Mouse (Mus musculus): ENCODE measurements around the gene Arpc5l.

- TF ChIP-seq CTCF (IDR thresholded peaks at IDR 0.05; ENCODE audit: borderline replicate concordance, insufficient read depth, low read length) (no peak), POLR2A (IDR thresholded peaks at IDR 0.05; ENCODE audit: low read depth, low read length) (no peak)
Measured at GRCm38 (mm10) chr2:38992452-38992851, 12.7 kb upstream of the Arpc5l start.
